Mouse (Mus musculus): ENCODE data around the gene Mab21l3. TPM values are rescaled to one million over a fixed set of nuclear protein-coding genes. Genes with fewer than 3 reads are reported as not detected.

Mab21l3 gene
- polyA plus RNA-seq (2017; shearing (Covaris generic)), result not detected

DNA sequence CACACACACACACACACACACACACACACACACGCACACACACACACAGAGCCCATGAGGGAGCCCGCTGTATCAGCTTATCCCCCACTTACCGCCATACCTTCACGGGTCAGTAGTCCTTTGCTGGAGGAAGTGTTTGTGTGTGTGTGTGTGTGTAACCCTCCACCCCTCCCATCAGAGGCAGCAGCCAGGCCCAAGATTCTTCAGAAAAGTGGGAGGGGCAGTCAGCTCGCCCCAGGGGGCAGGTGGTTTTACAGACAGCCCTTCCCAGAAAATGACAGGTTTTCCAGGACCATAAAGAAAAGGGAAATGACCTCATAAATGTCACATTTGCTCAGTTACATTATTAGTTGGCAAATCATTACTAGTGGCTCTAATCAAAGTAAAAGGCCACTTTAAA, at the start of gene Mab21l3:
Mab21l3 (minus strand) TSS at position 144 of the 400 bp plus-strand sequence.

Other genes with a start within 250 kb of the Mab21l3 start
- gene Atp1a1, start 244.3 kb downstream of the Mab21l3 start, polyA plus RNA-seq (2017; shearing (Covaris generic)), result 111 TPM
- gene Slc22a15, start 75.5 kb upstream of the Mab21l3 start, polyA plus RNA-seq (2017; shearing (Covaris generic)), result 1.2 TPM
- gene Nhlh2, start 161.1 kb upstream of the Mab21l3 start, polyA plus RNA-seq (2017; shearing (Covaris generic)), result not detected
- gene Casq2, start 237.5 kb upstream of the Mab21l3 start, polyA plus RNA-seq (2017; shearing (Covaris generic)), result not detected

Measured in naive thymus-derived CD4-positive, alpha-beta T cell, adult 5 months (primary cell).